Mouse (Mus musculus): ENCODE measurements around the gene Stum.

Stum gene

DNA sequence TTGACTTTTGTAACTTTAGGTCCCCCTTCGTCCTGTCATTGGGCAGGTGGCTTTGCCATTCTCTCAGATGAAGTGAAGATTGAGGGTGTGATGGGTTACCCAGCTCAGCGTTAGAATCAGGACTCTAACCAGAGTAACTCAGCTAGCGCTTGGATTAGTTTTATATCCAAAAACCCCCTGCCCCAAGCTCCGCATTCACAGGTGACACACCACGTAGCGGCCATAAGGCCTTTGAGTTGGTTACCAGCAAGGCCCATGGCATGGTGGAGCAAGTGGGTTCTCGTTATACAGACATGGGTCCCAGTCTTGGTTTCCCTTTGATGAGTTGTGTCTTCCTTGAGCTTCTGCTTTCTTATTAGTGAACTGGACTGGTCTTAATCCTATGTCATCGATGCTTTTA, 99.4 kb downstream of the Stum start:
- no peak for DNase-seq
